Mouse (Mus musculus) kidney, adult 11 months (tissue): ENCODE data around the gene Olfr871.
"Not testable (repeated sequence)": the region's sequence is repeated elsewhere in the genome, so short reads cannot be mapped to it uniquely, and the experiment has no call there.

ENCODE experiments used
- DNase-seq: peaks from one replicate; pipeline ENCODE4 v3.0.0; 2022

The Olfr871 gene

GRCm38 (mm10) chr9:20211907-20212306 is at the start of gene Olfr871:
Olfr871 (plus strand) TSS chr9:20212207.
- no peak for DNase-seq

- no peak for DNase-seq
Observed at GRCm38 (mm10) chr9:20173957-20174356, 38.0 kb upstream of the Olfr871 start, which contains the start of gene Olfr870. Olfr870 (minus strand) TSS chr9:20174057.

GRCm38 (mm10) chr9:20179463-20179862 is 32.5 kb upstream of the Olfr871 start:
- DNase-seq = no peak

GRCm38 (mm10) chr9:20202131-20202530 is 9.9 kb upstream of the Olfr871 start:
- no peak for DNase-seq

GRCm38 (mm10) chr9:20203413-20203984 is 8.5 kb upstream of the Olfr871 start:
- not testable (repeated sequence) for DNase-seq

GRCm38 (mm10) chr9:20210812-20211211 is 1.2 kb upstream of the Olfr871 start:
- DNase-seq = no peak

GRCm38 (mm10) chr9:20211477-20211876 is 530 bp upstream of the Olfr871 start:
- DNase-seq = no peak

GRCm38 (mm10) chr9:20236819-20237218 is 24.8 kb downstream of the Olfr871 start, which contains the start of gene Olfr872:
Olfr872 (plus strand) TSS chr9:20237119.
- no peak for DNase-seq

GRCm38 (mm10) chr9:20237378-20237777 is 25.4 kb downstream of the Olfr871 start:
- DNase-seq = no peak
